Mouse (Mus musculus) intestine, postnatal 0 days (tissue): ENCODE measurements at regions not wholly inside any gene's neighbourhood (a gene's known extent, or its start where the extent isn't known, plus 50 kb on each side); places are given as distances from the start of the nearest gene placed in this dataset.

Experiments
- ATAC-seq: fragments of 200-750 bp; cut with Nextera tagmentation; 2 replicates; pipeline ENCODE4 v1.8.0; 2017; ENCODE audit warnings: mild to moderate bottlenecking, moderate TSS enrichment, moderate library complexity
- H3K27ac ChIP-seq: fragments of 300-500 bp; sonication (generic); 2 replicates; pipeline ENCODE4 v1.5.1; 2014; ENCODE audit warnings: mild to moderate bottlenecking, low read depth, low read length, moderate library complexity
- H3K27me3 ChIP-seq: fragments of 300-500 bp; sonication (generic); replicated peaks from 2 replicates; pipeline ENCODE4 v1.6.1; 2014; ENCODE audit warnings: low read length, mixed read lengths; ENCODE audit not compliant: control insufficient read depth, insufficient read depth
- H3K36me3 ChIP-seq: fragments of 300-500 bp; sonication (generic); 2 replicates; pipeline ENCODE4 v1.6.1; 2014; ENCODE audit warnings: mild to moderate bottlenecking, moderate library complexity; ENCODE audit not compliant: control insufficient read depth, insufficient read depth
- H3K4me1 ChIP-seq: fragments of 300-500 bp; sonication (generic); replicated peaks from 2 replicates; pipeline ENCODE4 v1.6.1; 2014; ENCODE audit warnings: antibody characterized with exemption, low read length, mixed read lengths; ENCODE audit not compliant: control insufficient read depth, insufficient read depth
- H3K4me2 ChIP-seq: fragments of 300-500 bp; sonication (generic); replicated peaks from 2 replicates; pipeline ENCODE4 v1.6.1; 2014; ENCODE audit warnings: low read depth, mild to moderate bottlenecking, moderate library complexity
- H3K4me3 ChIP-seq: fragments of 300-500 bp; sonication (generic); 2 replicates; pipeline ENCODE4 v1.5.1; 2014; ENCODE audit warnings: low read depth, low read length
- H3K9ac ChIP-seq: fragments of 300-500 bp; sonication (generic); 2 replicates; pipeline ENCODE4 v1.6.1; 2014; ENCODE audit warnings: mild to moderate bottlenecking, low read depth, low read length
- H3K9me3 ChIP-seq: fragments of 300-500 bp; sonication (generic); 2 replicates; pipeline ENCODE4 v1.6.1; 2016; ENCODE audit warnings: mixed run types; ENCODE audit not compliant: control insufficient read depth
- CTCF ChIP-seq: sonication (generic); IDR thresholded peaks from 2 replicates; pipeline ENCODE4 v1.5.1; 2016; ENCODE audit warnings: low read depth, mild to moderate bottlenecking, control low read depth, antibody characterized with exemption, moderate library complexity
- WGBS: fragments of 180-500 bp; shearing (Covaris S2); extraction: QIAGEN DNeasy Blood & Tissue Kit; methylation state at CpG from one replicate; pipeline ENCODE4 v1.1.7; 2014; 5-methylcytosine and 5-hydroxymethylcytosine counted together

DNA sequence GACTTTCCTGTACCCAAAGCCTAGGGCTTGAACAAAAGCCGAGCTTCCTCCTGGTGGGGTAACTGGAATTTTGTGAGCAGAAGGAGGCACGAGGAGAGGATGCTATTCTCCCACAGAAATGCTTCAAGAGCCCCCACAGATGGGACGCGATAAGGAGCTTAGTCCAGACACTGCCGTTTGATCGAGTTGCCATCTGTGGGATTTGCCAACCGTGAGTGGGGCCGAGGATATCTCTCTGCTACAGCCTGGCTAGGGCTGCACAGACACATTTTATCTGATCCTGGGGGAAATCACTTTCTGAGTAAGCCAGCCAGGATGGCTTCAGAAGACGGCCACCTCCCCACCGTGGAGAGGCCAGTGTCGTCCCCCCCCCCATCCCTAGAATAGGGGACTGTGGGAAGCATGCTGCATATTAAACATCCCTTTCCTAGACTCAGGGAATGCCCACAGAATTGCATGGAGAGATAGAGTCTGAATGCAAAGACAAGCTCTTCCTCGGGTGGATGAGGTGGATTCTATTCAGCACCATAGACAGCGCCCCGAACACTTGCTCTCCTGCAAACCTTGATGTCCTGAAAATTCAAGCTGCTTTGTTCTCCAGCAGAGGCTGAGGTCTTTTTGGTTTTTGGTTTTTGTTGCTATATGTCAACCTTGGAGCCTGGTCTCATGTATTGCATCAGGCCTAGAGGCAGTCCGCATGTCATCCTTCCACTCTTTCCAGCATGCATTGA, 611.6 kb upstream of the Fam19a5 start:
- Histone ChIP-seq H3K4me2 (no peak overlapping the region), H3K4me3 (no peak overlapping the region), H3K4me1 (no peaks in the 10 kb centered on the region), H3K9ac (no peak overlapping the region), H3K9me3 (no peaks in the 10 kb centered on the region), H3K36me3 (no peaks in the 10 kb centered on the region), H3K27me3 (no peaks in the 10 kb centered on the region), H3K27ac (no peak overlapping the region)
- ATAC-seq = no peak
- 51% methylated on average over 15 of the region's 15 CpGs for WGBS
- TF ChIP-seq CTCF = no peak

DNA sequence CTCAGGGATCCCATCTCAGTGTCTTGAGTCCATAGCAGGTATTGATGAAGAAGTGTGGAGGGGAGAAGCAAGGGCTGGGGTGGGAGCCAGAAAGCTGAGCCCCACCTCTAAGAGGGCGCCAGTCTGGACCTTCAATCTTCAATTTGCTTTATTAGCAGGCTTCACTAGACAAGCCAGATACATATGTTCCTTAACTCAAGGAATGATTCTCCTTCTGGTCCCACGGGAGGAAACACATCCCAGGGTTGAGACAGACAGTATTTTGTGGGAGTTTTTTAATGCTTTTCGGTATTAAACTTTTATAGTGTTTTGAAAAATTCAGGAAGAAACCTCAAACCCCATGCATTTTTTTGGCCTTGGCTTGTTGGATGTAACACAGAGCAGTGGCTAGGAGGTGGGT, 606.7 kb upstream of the Fam19a5 start:
- no peaks in the 10 kb centered on the region for H3K4me1 ChIP-seq
- no peak overlapping the region for H3K4me2 ChIP-seq
- no peaks in the 10 kb centered on the region for H3K9me3 ChIP-seq
- H3K4me3 ChIP-seq = no peak overlapping the region
- H3K36me3 ChIP-seq = no peaks in the 10 kb centered on the region
- H3K9ac ChIP-seq = no peak overlapping the region
- ATAC-seq = no peak
- H3K27me3 ChIP-seq = no peaks in the 10 kb centered on the region
- TF ChIP-seq CTCF = no peak
- 80% methylated on average over 3 of the region's 3 CpGs for WGBS
- H3K27ac ChIP-seq = no peak overlapping the region

DNA sequence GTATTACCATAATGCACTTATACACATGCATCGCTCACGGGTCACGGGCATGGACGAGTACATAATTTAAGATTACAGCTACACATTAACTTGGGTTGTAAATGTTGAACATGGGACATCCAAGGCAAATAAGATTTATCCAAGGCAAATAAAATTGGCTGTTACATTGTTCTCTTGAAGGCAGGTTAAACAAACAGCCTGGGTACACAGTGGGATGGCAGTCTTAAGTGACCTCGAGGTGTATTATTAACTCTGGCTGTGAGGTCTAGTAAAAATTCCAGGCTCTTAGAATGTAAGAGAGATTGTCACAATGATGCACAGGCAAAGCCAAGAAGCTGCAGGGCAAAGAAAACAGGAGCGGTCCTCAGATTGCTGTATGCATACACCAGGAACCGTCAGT, 599.6 kb upstream of the Fam19a5 start:
- no peaks in the 10 kb centered on the region for H3K9me3 ChIP-seq
- H3K4me1 ChIP-seq = no peaks in the 10 kb centered on the region
- 44% methylated on average over 7 of the region's 7 CpGs for WGBS
- ATAC-seq = no peak
- H3K36me3 ChIP-seq = no peaks in the 10 kb centered on the region
- no peak for TF ChIP-seq CTCF
- H3K4me3 ChIP-seq = no peak overlapping the region
- H3K9ac ChIP-seq = no peak overlapping the region
- no peak overlapping the region for H3K27ac ChIP-seq
- H3K27me3 ChIP-seq = no peaks in the 10 kb centered on the region
- no peak overlapping the region for H3K4me2 ChIP-seq

DNA sequence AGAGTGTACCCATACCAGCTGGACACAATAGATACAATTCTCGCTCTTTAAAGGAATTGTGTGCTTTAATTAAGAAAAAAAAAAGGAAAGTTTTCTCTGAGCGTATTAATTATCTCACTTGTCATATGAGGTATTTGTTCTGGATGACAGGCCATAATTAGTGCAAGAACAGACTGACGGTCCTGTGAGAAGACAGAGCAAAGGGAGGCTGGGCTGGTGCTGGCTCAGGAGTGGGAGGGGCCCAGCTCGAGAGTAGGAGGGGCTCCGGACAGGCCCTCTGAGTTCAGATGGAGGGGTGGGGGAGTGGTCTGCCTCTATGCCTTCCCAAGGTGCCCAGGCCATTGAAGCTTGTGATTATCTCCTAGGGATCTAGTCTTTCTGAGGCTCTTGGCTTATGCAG, 591.5 kb upstream of the Fam19a5 start:
- Histone ChIP-seq H3K27ac (no peak overlapping the region), H3K4me2 (no peak overlapping the region), H3K27me3 (no peaks in the 10 kb centered on the region), H3K36me3 (no peaks in the 10 kb centered on the region), H3K4me1 (no peaks in the 10 kb centered on the region), H3K9me3 (no peaks in the 10 kb centered on the region), H3K4me3 (no peak overlapping the region), H3K9ac (no peak overlapping the region)
- TF ChIP-seq CTCF = no peak
- no peak for ATAC-seq
- WGBS = 66% methylated on average over 5 of the region's 5 CpGs

DNA sequence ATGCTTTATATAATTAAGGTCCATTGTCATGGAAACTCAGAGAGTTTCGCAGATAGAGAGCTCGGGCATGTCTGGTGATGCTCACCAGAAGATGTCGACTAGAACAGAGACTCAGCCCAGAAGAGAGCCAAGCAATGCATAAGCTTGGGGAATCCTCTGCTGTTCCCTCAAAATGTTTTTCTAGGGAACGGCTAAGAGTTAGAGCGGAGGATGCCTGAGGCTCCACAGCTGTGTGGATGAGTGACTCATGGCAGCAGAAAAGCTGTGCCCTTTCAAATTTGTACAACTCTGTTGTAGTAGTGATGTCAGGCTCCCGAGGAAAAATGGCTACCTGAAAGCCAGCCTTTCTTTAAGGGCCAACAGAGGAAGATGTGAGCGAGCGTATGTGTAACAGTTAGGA, 586.2 kb upstream of the Fam19a5 start:
- ATAC-seq = no peak
- WGBS = 78% methylated on average over 8 of the region's 8 CpGs
- TF ChIP-seq CTCF = no peak

DNA sequence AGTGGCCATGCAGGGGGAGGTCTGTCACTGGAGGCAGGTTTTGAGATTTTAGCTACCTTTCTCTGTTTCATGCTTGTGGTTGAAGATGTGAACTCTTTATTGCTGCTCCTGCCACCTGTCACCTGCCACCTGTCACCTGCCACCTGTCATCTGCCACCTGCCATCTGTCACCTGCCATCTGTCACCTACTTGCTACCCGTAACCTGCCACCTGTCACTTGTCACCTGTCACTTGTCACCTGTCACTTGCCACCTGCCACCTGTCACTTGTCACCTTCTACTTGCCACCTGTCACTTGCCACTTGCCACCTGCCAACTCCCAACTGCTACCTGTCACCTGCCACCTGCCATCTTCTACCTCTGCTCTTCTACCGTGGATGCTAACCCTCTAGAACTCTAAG, 581.2 kb upstream of the Fam19a5 start:
- no peak overlapping the region for H3K27ac ChIP-seq
- no peaks in the 10 kb centered on the region for H3K36me3 ChIP-seq
- no peak overlapping the region for H3K4me2 ChIP-seq
- 73% methylated on average over 2 of the region's 2 CpGs for WGBS
- H3K9me3 ChIP-seq = no peaks in the 10 kb centered on the region
- no peaks in the 10 kb centered on the region for H3K4me1 ChIP-seq
- no peak overlapping the region for H3K9ac ChIP-seq
- ATAC-seq = no peak
- no peak overlapping the region for H3K4me3 ChIP-seq
- H3K27me3 ChIP-seq = no peaks in the 10 kb centered on the region
- no peak for TF ChIP-seq CTCF

More for the DNA sequence above, 586.2 kb upstream of the Fam19a5 start:
- Histone ChIP-seq H3K4me2 (no peak overlapping the region), H3K9me3 (no peaks in the 10 kb centered on the region), H3K27me3 (no peaks in the 10 kb centered on the region), H3K36me3 (no peaks in the 10 kb centered on the region), H3K9ac (no peak overlapping the region), H3K4me1 (no peaks in the 10 kb centered on the region), H3K4me3 (no peak overlapping the region), H3K27ac (no peak overlapping the region)

DNA sequence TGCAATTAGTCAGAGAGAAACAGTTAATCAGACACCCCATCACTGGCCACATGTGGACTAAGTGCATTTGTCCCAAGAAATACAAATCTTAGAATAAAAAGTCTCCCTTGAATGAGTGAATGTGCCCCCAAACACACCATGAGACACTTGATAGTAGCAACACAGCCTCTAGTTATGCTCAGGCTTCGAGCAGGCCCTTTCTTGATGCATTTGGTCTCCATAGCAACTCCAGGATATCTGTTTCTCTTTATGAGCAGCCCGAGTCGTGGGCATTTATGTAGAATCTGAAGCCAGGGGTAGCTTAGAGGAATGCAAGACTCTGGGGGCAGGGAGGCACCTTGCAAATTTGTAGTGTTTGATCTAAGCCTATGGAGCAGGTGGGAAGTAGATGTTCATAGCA, 580.6 kb upstream of the Fam19a5 start:
- H3K36me3 ChIP-seq = no peaks in the 10 kb centered on the region
- no peak overlapping the region for H3K4me3 ChIP-seq
- ATAC-seq = no peak
- WGBS = 35% methylated on average over 3 of the region's 3 CpGs
- no peak overlapping the region for H3K9ac ChIP-seq
- no peaks in the 10 kb centered on the region for H3K4me1 ChIP-seq
- H3K27me3 ChIP-seq = no peaks in the 10 kb centered on the region
- H3K4me2 ChIP-seq = no peak overlapping the region
- H3K27ac ChIP-seq = no peak overlapping the region
- H3K9me3 ChIP-seq = no peaks in the 10 kb centered on the region
- no peak for TF ChIP-seq CTCF
